Mouse (Mus musculus) kidney, postnatal 0 days (tissue): Measurements from ENCODE around the gene March9. TPM values are rescaled to one million over a fixed set of nuclear protein-coding genes. Genes with fewer than 3 reads are reported as not detected.
A peak's percentile ranks its signal among the peaks of the same experiment; 100 is the strongest.
"Not testable (repeated sequence)": the region's sequence is repeated elsewhere in the genome, so short reads cannot be mapped to it uniquely, and the experiment has no call there.

Experiments
- ATAC-seq: fragments of 200-750 bp; cut with Nextera tagmentation; replicated peaks from 2 replicates; pipeline ENCODE4 v1.8.0; 2017; ENCODE audit warnings: low read depth, moderate number of reproducible peaks, moderate TSS enrichment, moderate library complexity; ENCODE audit not compliant: low FRiP score
- DNase-seq: peaks from one replicate; pipeline ENCODE4 v3.0.0-alpha.2; 2016; ENCODE audit warnings: low spot score
- H3K27ac ChIP-seq: fragments of 300-500 bp; sonication (generic); 2 replicates; pipeline ENCODE4 v1.5.1; 2014; ENCODE audit warnings: mild to moderate bottlenecking
- H3K27me3 ChIP-seq: fragments of 300-500 bp; sonication (generic); 2 replicates; pipeline ENCODE4 v1.6.1; 2014; ENCODE audit warnings: low read length, mixed read lengths; ENCODE audit not compliant: insufficient read depth
- H3K36me3 ChIP-seq: fragments of 300-500 bp; sonication (generic); 2 replicates; pipeline ENCODE4 v1.6.1; 2014; ENCODE audit warnings: low read length, mixed read lengths; ENCODE audit not compliant: insufficient read depth
- H3K4me1 ChIP-seq: fragments of 300-500 bp; sonication (generic); replicated peaks from 2 replicates; pipeline ENCODE4 v1.6.1; 2014; ENCODE audit warnings: antibody characterized with exemption, low read length, mixed read lengths; ENCODE audit not compliant: insufficient read depth
- H3K4me2 ChIP-seq: fragments of 300-500 bp; sonication (generic); 2 replicates; pipeline ENCODE4 v1.6.1; 2014; ENCODE audit warnings: mild to moderate bottlenecking, low read length, moderate library complexity, mixed read lengths
- H3K4me3 ChIP-seq: fragments of 300-500 bp; sonication (generic); replicated peaks from 2 replicates; pipeline ENCODE4 v1.5.1; 2014; ENCODE audit warnings: low read depth, low read length
- H3K9ac ChIP-seq: fragments of 300-500 bp; sonication (generic); 2 replicates; pipeline ENCODE4 v1.6.1; 2014; ENCODE audit warnings: low read depth, low read length
- H3K9me3 ChIP-seq: fragments of 300-500 bp; sonication (generic); replicated peaks from 2 replicates; pipeline ENCODE4 v1.6.1; 2016; ENCODE audit warnings: low read length, inconsistent platforms, mixed read lengths
- CTCF ChIP-seq: IDR thresholded peaks from 2 replicates; pipeline ENCODE4 v1.5.1; 2016; ENCODE audit warnings: antibody characterized with exemption, low read depth, mild to moderate bottlenecking, moderate library complexity
- WGBS: fragments of 180-500 bp; shearing (Covaris S2); extraction: QIAGEN DNeasy Blood & Tissue Kit; methylation state at CpG from one replicate; pipeline ENCODE4 v1.1.7; 2014; 5-methylcytosine and 5-hydroxymethylcytosine counted together
- polyA plus RNA-seq: library from polyadenylated mRNA; unstranded; fragments of >200 nt; fragmentation: Nextera tagmentation; extraction: Ambion mirVana; gene quantifications from 2 replicates; pipeline ENCODE4 v1.2.1, GENCODE M21; 2015

The March9 gene
- polyA plus RNA-seq, 1 experiment from 2014 or later, result 1.9 TPM

DNA sequence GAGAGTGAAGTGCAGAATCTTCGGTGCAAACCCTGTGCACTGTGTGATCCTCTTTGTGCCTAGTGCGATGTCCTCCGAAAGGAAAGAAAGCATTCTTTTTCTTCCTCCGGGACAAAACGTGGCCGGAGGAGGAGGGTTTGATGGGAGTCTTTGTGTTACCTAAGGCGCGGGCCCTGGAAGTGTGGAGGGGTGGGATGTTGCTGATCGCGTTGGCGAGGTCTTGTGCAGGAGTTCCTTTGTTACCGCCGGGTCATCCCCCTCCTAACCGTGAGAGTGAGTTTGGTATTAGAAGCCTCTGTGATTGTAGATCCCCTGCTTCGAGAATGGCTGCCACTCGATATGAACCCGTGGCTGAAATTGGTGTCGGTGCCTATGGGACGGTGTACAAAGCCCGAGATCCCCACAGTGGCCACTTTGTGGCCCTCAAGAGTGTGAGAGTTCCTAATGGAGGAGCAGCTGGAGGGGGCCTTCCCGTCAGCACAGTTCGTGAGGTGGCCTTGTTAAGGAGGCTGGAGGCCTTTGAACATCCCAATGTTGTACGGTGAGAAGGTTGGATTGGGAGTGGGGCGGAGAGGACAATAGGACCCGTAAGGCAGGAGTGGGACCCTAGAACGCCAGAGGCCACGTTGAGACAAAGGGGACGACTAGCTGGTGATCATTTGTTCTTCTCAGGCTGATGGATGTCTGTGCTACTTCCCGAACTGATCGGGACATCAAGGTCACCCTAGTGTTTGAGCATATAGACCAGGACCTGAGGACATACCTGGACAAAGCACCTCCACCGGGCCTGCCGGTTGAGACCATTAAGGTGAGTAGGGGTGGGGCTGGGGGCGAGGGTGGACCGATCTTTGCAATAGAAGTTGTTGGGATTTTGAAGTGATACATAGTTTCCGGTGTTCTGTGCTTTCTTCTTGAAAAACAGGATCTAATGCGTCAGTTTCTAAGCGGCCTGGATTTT lies 4.2 kb upstream of the March9 start:
- Histone ChIP-seq H3K4me2 (peak overlapping the region; percentile 88), H3K36me3 (peaks cover 35% of the 10 kb centered on the region), H3K4me3 (peak overlapping the region; percentile 82), H3K9ac (peak overlapping the region; percentile 92), H3K9me3 (no peaks in the 10 kb centered on the region), H3K27me3 (no peaks in the 10 kb centered on the region), H3K27ac (peak overlapping the region; percentile 86), H3K4me1 (peaks cover 14% of the 10 kb centered on the region)
- 9% methylated on average over 37 of the region's 37 CpGs for WGBS
- no peak for ATAC-seq
- no peak for TF ChIP-seq CTCF
- no peak for DNase-seq

DNA sequence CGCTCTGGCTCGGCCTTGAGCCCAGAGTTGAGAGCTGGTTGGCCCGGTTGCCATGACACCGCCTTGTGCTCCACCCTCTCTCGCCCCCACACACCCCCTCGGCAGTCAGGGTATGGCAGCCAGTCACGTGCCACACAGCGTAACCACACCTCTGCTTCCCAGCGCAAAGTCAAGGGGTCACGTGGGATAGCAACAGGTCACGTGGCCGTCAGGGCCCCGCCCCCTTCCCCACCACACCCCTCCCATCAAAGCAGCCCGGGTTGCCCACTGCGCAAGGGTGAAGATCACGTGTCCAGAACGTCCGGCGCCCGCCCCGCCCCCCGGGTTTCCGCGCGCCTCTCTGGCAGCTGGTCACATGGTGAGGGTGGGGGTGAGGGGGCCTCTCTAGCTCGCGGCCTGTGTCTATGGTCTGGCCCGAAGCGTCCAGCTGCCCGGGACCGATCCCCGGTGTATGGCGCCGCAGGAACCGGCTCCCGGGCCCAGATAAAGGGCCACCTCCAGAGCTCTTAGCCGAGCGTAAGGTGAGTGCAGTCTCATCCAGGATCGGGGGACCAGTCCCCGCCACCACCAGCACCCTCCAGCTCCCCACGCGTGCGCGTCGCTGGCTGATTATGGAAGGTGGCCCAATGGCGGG lies 3.4 kb upstream of the March9 start, which contains the start of gene Cdk4:
Gene Cdk4 (plus strand): TSS at position 296 of the 634 bp plus-strand sequence.
- 0 out of 2 replicates have a peak, but pooled peaks have one; percentile 7 for TF ChIP-seq CTCF
- ATAC-seq (peak; percentile 92), DNase-seq (peak; percentile 99)
- 1% methylated on average over 46 of the region's 46 CpGs for WGBS
- no peaks in the 10 kb centered on the region for H3K27me3 ChIP-seq
- H3K36me3 ChIP-seq, result peaks cover 33% of the 10 kb centered on the region
- H3K4me2 ChIP-seq, result peak within 1 kb of the TSS; percentile 88
- no peaks in the 10 kb centered on the region for H3K9me3 ChIP-seq
- peaks cover 7% of the 10 kb centered on the region for H3K4me1 ChIP-seq
- H3K4me3 ChIP-seq, result peak within 1 kb of the TSS; percentile 82
- H3K27ac ChIP-seq, result peak within 1 kb of the TSS; percentile 86
- H3K9ac ChIP-seq, result peak within 1 kb of the TSS; percentile 92

DNA sequence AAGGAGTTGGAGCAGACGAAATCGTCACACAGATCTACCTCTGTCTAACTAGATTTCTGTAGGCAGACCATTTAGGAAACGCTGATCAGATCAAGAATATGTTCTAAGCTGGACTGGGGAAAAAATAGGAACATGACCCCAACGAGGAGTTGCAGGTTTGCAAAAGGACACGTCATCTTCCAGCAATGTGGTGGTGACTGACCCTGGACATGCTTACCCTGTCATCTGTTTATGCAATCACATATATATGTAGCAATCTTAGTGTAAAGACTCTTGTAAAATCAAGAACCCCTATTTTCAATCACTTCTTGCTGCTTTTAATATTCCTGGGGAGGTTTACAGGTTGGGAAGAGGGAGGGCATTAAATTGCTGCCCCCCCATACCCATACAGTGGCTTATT lies 2.5 kb upstream of the March9 start:
- H3K4me2 ChIP-seq, result no peak overlapping the region
- H3K9me3 ChIP-seq, result no peaks in the 10 kb centered on the region

DNA sequence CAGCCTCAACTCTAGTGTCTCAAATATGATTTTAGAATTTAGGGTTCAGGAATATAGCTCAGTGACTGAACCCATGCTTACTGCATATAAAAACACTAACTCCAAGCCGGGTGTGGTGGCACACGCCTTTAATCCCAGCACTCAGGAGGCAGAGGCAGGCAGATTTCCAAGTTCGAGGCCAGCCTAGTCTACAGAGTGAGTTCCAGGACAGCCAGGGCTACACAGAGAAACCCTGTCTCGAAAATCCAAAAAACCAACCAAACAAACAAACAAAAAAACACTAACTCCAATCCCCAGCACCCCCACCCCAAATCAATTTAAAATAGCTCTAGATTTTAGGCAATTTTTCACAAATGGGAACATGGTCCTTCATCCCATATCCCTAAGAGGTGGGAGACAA lies 2.1 kb upstream of the March9 start:
- H3K4me1 ChIP-seq, DNase-seq, H3K9me3 ChIP-seq, H3K27ac ChIP-seq, H3K27me3 ChIP-seq, ATAC-seq, H3K4me2 ChIP-seq, H3K9ac ChIP-seq, H3K4me3 ChIP-seq: not testable (repeated sequence)
- 88% methylated on average over 4 of the region's 4 CpGs for WGBS
- H3K36me3 ChIP-seq, result peaks cover 28% of the 10 kb centered on the region

More for the DNA sequence above, 2.5 kb upstream of the March9 start:
- no peak for TF ChIP-seq CTCF
- no peak overlapping the region for H3K9ac ChIP-seq
- no peaks in the 10 kb centered on the region for H3K27me3 ChIP-seq
- H3K4me3 ChIP-seq, result no peak overlapping the region
- ATAC-seq (no peak), DNase-seq (no peak)
- WGBS, result 70% methylated on average over 5 of the region's 5 CpGs
- peaks cover 27% of the 10 kb centered on the region for H3K36me3 ChIP-seq
- peaks cover 7% of the 10 kb centered on the region for H3K4me1 ChIP-seq
- H3K27ac ChIP-seq, result no peak overlapping the region

DNA sequence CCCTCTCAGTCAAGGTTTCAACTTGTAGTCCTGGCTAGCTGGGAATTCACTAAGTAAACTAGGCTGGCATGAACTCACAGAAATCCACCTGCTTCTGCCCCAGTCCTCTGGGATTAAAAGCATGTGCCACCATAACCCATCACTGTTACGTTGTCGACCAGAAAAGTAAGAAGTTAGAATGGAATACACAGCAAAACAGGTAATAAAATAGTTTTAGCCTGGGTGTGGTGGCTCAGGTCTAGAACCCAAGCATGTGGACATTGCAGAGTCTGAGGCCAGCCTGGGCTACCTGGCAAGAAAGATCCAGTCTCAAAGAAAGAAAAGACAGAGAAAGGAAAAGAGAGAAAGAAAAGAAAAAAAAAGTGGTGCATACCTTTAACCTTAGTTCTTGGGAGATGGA lies 1.5 kb upstream of the March9 start:
- H3K4me1 ChIP-seq, result peaks cover 7% of the 10 kb centered on the region

DNA sequence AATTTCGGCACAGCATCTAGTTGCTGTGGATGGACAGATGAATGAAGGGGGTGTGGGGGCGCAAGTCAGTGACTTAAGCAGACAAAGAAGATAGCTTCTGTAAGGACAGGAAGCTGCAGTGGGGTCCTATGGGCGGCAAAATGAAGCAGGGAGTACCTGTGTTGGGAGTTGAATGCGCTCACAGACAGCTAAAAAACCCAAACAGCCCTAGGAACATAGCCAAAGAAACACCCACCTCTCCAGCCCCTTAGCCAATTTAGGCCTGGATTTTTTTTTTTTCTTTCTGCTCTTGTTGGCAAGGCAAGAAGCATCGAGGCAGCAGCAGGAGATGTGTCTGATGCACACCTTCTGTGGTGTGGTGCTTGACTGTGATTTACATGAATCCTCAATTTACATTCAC lies 1.1 kb upstream of the March9 start:
- WGBS, result 46% methylated on average over 5 of the region's 5 CpGs
- H3K4me3 ChIP-seq, result no peak overlapping the region
- no peak overlapping the region for H3K4me2 ChIP-seq
- no peaks in the 10 kb centered on the region for H3K27me3 ChIP-seq
- peaks cover 7% of the 10 kb centered on the region for H3K4me1 ChIP-seq
- H3K27ac ChIP-seq, result no peak overlapping the region
- H3K9ac ChIP-seq, result no peak overlapping the region
- no peaks in the 10 kb centered on the region for H3K9me3 ChIP-seq
- no peak for TF ChIP-seq CTCF
- ATAC-seq (no peak), DNase-seq (no peak)
- H3K36me3 ChIP-seq, result peaks cover 25% of the 10 kb centered on the region

More for the DNA sequence above, 1.5 kb upstream of the March9 start:
- no peaks in the 10 kb centered on the region for H3K9me3 ChIP-seq
- H3K4me3 ChIP-seq, result no peak overlapping the region
- 77% methylated on average over 2 of the region's 2 CpGs for WGBS
- TF ChIP-seq CTCF, result no peak
- DNase-seq, result no peak
- peaks cover 24% of the 10 kb centered on the region for H3K36me3 ChIP-seq
- no peak overlapping the region for H3K9ac ChIP-seq
- no peak overlapping the region for H3K27ac ChIP-seq
- no peaks in the 10 kb centered on the region for H3K27me3 ChIP-seq
- ATAC-seq, result no peak
- no peak overlapping the region for H3K4me2 ChIP-seq
